15 mouse cellular contexts compared by ENCODE assay signal in genomic region chr11:100288942-100289341, GRCm38 (mm10). TPM values are rescaled to one million over a fixed set of nuclear protein-coding genes. Genes with fewer than 3 reads are reported as not detected.
DNase-seq lines count a peak whose midpoint lies in the region; ATAC-seq and TF ChIP-seq lines count a peak whose summit lies in the region.
"Had no signal": no experiment of that assay in that cellular context is flagged by ENCODE, and none has a peak within 500 bp of the region (broad histone marks: within the 10 kb centered on the region; RNA-seq: fewer than 3 reads in every experiment).

No protein-coding gene starts in this region.

- 0 out of 2 replicates have a peak overlapping the region, but pooled peaks have one; percentile 13 for H3K27ac ChIP-seq in midbrain, embryonic 10.5 days (replicated peaks)
- H3K27ac ChIP-seq in midbrain, embryonic 13.5 days = no peak overlapping the region
- H3K27ac ChIP-seq in hindbrain, embryonic 12.5 days = no peak overlapping the region
- H3K27ac ChIP-seq in midbrain, postnatal 0 days (ENCODE audit: low read depth, low read length) = no peak overlapping the region
- H3K27ac ChIP-seq: heart, embryonic 15.5 days had no signal

- no peak for ATAC-seq in midbrain, embryonic 13.5 days
- no peak for ATAC-seq in hindbrain, embryonic 12.5 days (ENCODE audit: low FRiP score)
- no peak for ATAC-seq in midbrain, postnatal 0 days (ENCODE audit: low FRiP score)

- H3K4me3 ChIP-seq in midbrain, embryonic 10.5 days = no peak overlapping the region
- H3K4me3 ChIP-seq in midbrain, embryonic 13.5 days (replicated peaks) = no peak overlapping the region
- H3K4me3 ChIP-seq in hindbrain, embryonic 12.5 days = no peak overlapping the region
- no peak overlapping the region for H3K4me3 ChIP-seq in midbrain, postnatal 0 days (ENCODE audit: low read depth, low read length)
- H3K4me3 ChIP-seq: erythroblast, embryonic 14.5 days; heart, embryonic 15.5 days had no signal

- H3K4me2 ChIP-seq in midbrain, embryonic 13.5 days (replicated peaks) = no peak overlapping the region
- H3K4me2 ChIP-seq in hindbrain, embryonic 12.5 days (replicated peaks) = no peak overlapping the region
- H3K4me2 ChIP-seq in midbrain, postnatal 0 days (ENCODE audit: low read depth, low read length, poor library complexity, severe bottlenecking) = no peak overlapping the region
- H3K4me2 ChIP-seq: heart, embryonic 15.5 days had no signal

- no peak overlapping the region for H3K9ac ChIP-seq in midbrain, embryonic 13.5 days (replicated peaks)
- H3K9ac ChIP-seq in hindbrain, embryonic 12.5 days = no peak overlapping the region
- H3K9ac ChIP-seq in midbrain, postnatal 0 days (replicated peaks; ENCODE audit: low read length, poor library complexity, severe bottlenecking) = no peak overlapping the region
- H3K9ac ChIP-seq: heart, embryonic 15.5 days had no signal

- H3K9me3 ChIP-seq in midbrain, embryonic 10.5 days (replicated peaks) = no peaks in the 10 kb centered on the region
- no peaks in the 10 kb centered on the region for H3K9me3 ChIP-seq in midbrain, embryonic 13.5 days
- no peaks in the 10 kb centered on the region for H3K9me3 ChIP-seq in hindbrain, embryonic 12.5 days (replicated peaks)
- H3K9me3 ChIP-seq in midbrain, postnatal 0 days (ENCODE audit: low read length) = no peaks in the 10 kb centered on the region
- H3K9me3 ChIP-seq: heart, embryonic 15.5 days had no signal

- TF ChIP-seq CTCF in midbrain, postnatal 0 days (IDR thresholded peaks at IDR 0.05) = no peak

- peaks cover 33% of the 10 kb centered on the region for H3K4me1 ChIP-seq in midbrain, embryonic 10.5 days
- H3K4me1 ChIP-seq in midbrain, embryonic 13.5 days (replicated peaks) = peaks cover 12% of the 10 kb centered on the region
- peaks cover 9% of the 10 kb centered on the region for H3K4me1 ChIP-seq in hindbrain, embryonic 12.5 days
- no peaks in the 10 kb centered on the region for H3K4me1 ChIP-seq in midbrain, postnatal 0 days (ENCODE audit: insufficient read depth, low read length)

- H3K27me3 ChIP-seq in midbrain, embryonic 10.5 days (ENCODE audit: low read depth, poor library complexity, severe bottlenecking) = no peaks in the 10 kb centered on the region
- no peaks in the 10 kb centered on the region for H3K27me3 ChIP-seq in midbrain, embryonic 13.5 days
- 0 out of 2 replicates have a peak, but pooled peaks cover 2% of the 10 kb centered on the region for H3K27me3 ChIP-seq in hindbrain, embryonic 12.5 days
- no peaks in the 10 kb centered on the region for H3K27me3 ChIP-seq in midbrain, postnatal 0 days (ENCODE audit: insufficient read depth, low read length)
- H3K27me3 ChIP-seq: heart, embryonic 15.5 days had no signal

- no peaks in the 10 kb centered on the region for H3K36me3 ChIP-seq in midbrain, embryonic 10.5 days
- no peaks in the 10 kb centered on the region for H3K36me3 ChIP-seq in midbrain, embryonic 13.5 days
- no peaks in the 10 kb centered on the region for H3K36me3 ChIP-seq in hindbrain, embryonic 12.5 days
- no peaks in the 10 kb centered on the region for H3K36me3 ChIP-seq in midbrain, postnatal 0 days (ENCODE audit: insufficient read depth, low read length)
- H3K36me3 ChIP-seq: heart, embryonic 15.5 days had no signal

- WGBS in midbrain, embryonic 10.5 days = 86% methylated on average over 6 of the region's 6 CpGs
- 90% methylated on average over 6 of the region's 6 CpGs for WGBS in midbrain, embryonic 13.5 days
- WGBS in hindbrain, embryonic 12.5 days = 86% methylated on average over 6 of the region's 6 CpGs
- WGBS in midbrain, postnatal 0 days = 82% methylated on average over 6 of the region's 6 CpGs

- peak; percentile 35 to 71 for DNase-seq in adrenal gland, adult (ENCODE audit: inconsistent age in 2 of 2, low spot score in 1 of 2)
- no peak for DNase-seq in adrenal gland, adult 8-10 months
- no peak for DNase-seq in midbrain, embryonic 10.5 days (ENCODE audit: low spot score)
- DNase-seq in lung, postnatal 4 days = peak; percentile 72 to 85
- DNase-seq in urinary bladder, postnatal 36 days (ENCODE audit: low spot score in 2 of 2) = peak; percentile 88 to 89
- DNase-seq in midbrain, postnatal 0 days (ENCODE audit: low spot score) = no peak
- DNase-seq: cerebellum, adult 11 months had no signal

RNA-seq across cellular contexts. Expression of gene Krt42, which starts 19.3 kb away (rescaled TPM):
- not detected for total RNA-seq in adrenal gland, adult 8-10 months (2022)
- not detected in 2 replicates for polyA plus RNA-seq in midbrain, embryonic 10.5 days (2016; fragmentation: Nextera tagmentation; extraction: Ambion mirVana)
- not detected in 2 replicates for polyA plus RNA-seq in midbrain, embryonic 13.5 days (2015; fragmentation: Nextera tagmentation; extraction: Ambion mirVana)
- polyA plus RNA-seq in hindbrain, embryonic 12.5 days (2016; fragmentation: Nextera tagmentation; extraction: Ambion mirVana) = not detected in 2 replicates
- total RNA-seq in midbrain, postnatal 0 days (2014; rRNA removed) = 0.27 TPM in 1 of 2 replicates, not detected in the other
- polyA plus RNA-seq in midbrain, postnatal 0 days (2015; fragmentation: Nextera tagmentation; extraction: Ambion mirVana) = not detected in 2 replicates
- total RNA-seq: layer of hippocampus, adult 18-20 months had no signal
- polyA plus RNA-seq: heart, embryonic 15.5 days; liver, embryonic 16.5 days; neural tube, embryonic 11.5 days; spleen, adult 2 months had no signal

RNA-seq across cellular contexts. Expression of gene Krt17, which starts 28.1 kb away (rescaled TPM):
- not detected for total RNA-seq in adrenal gland, adult 8-10 months (2022)
- 0.12 and 0.16 TPM in 2 replicates for polyA plus RNA-seq in midbrain, embryonic 10.5 days (2016; fragmentation: Nextera tagmentation; extraction: Ambion mirVana)
- not detected in 2 replicates for polyA plus RNA-seq in midbrain, embryonic 13.5 days (2015; fragmentation: Nextera tagmentation; extraction: Ambion mirVana)
- polyA plus RNA-seq in hindbrain, embryonic 12.5 days (2016; fragmentation: Nextera tagmentation; extraction: Ambion mirVana) = 3.1 and 3.2 TPM in 2 replicates
- total RNA-seq in midbrain, postnatal 0 days (2014; rRNA removed) = 0.52 and 5.5 TPM in 2 replicates
- polyA plus RNA-seq in midbrain, postnatal 0 days (2015; fragmentation: Nextera tagmentation; extraction: Ambion mirVana) = 1.2 and 1.5 TPM in 2 replicates
- total RNA-seq: layer of hippocampus, adult 18-20 months had no signal
- polyA plus RNA-seq: spleen, adult 2 months had no signal

RNA-seq across cellular contexts. Expression of gene Eif1, which starts 30.7 kb away (rescaled TPM):
- total RNA-seq in adrenal gland, adult 8-10 months (2022) = 1,000 to 10,000 TPM in 3 of 4 experiments, 100 to 1,000 TPM in 1; 987 to 1,365 (median 1,077) TPM
- polyA plus RNA-seq in midbrain, embryonic 10.5 days (2016; fragmentation: Nextera tagmentation; extraction: Ambion mirVana) = 1,709 and 1,814 TPM in 2 replicates
- 1,443 and 1,564 TPM in 2 replicates for polyA plus RNA-seq in midbrain, embryonic 13.5 days (2015; fragmentation: Nextera tagmentation; extraction: Ambion mirVana)
- 1,343 and 1,447 TPM in 2 replicates for polyA plus RNA-seq in hindbrain, embryonic 12.5 days (2016; fragmentation: Nextera tagmentation; extraction: Ambion mirVana)
- 84.7 and 117 TPM in 2 replicates for total RNA-seq in midbrain, postnatal 0 days (2014; rRNA removed)
- polyA plus RNA-seq in midbrain, postnatal 0 days (2015; fragmentation: Nextera tagmentation; extraction: Ambion mirVana) = 1,241 and 1,297 TPM in 2 replicates

RNA-seq across cellular contexts. Expression of gene Krt16, which starts 40.2 kb away (rescaled TPM):
- total RNA-seq in adrenal gland, adult 8-10 months (2022) = not detected
- polyA plus RNA-seq in midbrain, embryonic 10.5 days (2016; fragmentation: Nextera tagmentation; extraction: Ambion mirVana) = not detected in 2 replicates
- polyA plus RNA-seq in midbrain, embryonic 13.5 days (2015; fragmentation: Nextera tagmentation; extraction: Ambion mirVana) = not detected in 2 replicates
- polyA plus RNA-seq in hindbrain, embryonic 12.5 days (2016; fragmentation: Nextera tagmentation; extraction: Ambion mirVana) = not detected in 2 replicates
- total RNA-seq in midbrain, postnatal 0 days (2014; rRNA removed) = not detected in 2 replicates
- not detected in 2 replicates for polyA plus RNA-seq in midbrain, postnatal 0 days (2015; fragmentation: Nextera tagmentation; extraction: Ambion mirVana)
- total RNA-seq: layer of hippocampus, adult 18-20 months had no signal
- polyA plus RNA-seq: erythroblast, embryonic 14.5 days; heart, embryonic 15.5 days; liver, embryonic 16.5 days; neural tube, embryonic 11.5 days; spleen, adult 2 months had no signal

RNA-seq across cellular contexts. Expression of gene Gast, which starts 45.3 kb away (rescaled TPM):
- not detected for total RNA-seq in adrenal gland, adult 8-10 months (2022)
- 0.56 TPM in 1 of 2 replicates, not detected in the other for polyA plus RNA-seq in midbrain, embryonic 10.5 days (2016; fragmentation: Nextera tagmentation; extraction: Ambion mirVana)
- polyA plus RNA-seq in midbrain, embryonic 13.5 days (2015; fragmentation: Nextera tagmentation; extraction: Ambion mirVana) = 1.2 and 2.5 TPM in 2 replicates
- 0.89 TPM in 1 of 2 replicates, not detected in the other for polyA plus RNA-seq in hindbrain, embryonic 12.5 days (2016; fragmentation: Nextera tagmentation; extraction: Ambion mirVana)
- total RNA-seq in midbrain, postnatal 0 days (2014; rRNA removed) = not detected in 2 replicates
- 1.1 and 2.2 TPM in 2 replicates for polyA plus RNA-seq in midbrain, postnatal 0 days (2015; fragmentation: Nextera tagmentation; extraction: Ambion mirVana)
- total RNA-seq: layer of hippocampus, adult 18-20 months had no signal
- polyA plus RNA-seq: heart, embryonic 15.5 days; liver, embryonic 16.5 days; neural tube, embryonic 11.5 days; spleen, adult 2 months had no signal

Comparison
In these comparisons a context has a peak if more than half of its experiments do, and no peak if none do; other contexts are left out.
1. DNase-seq: peak in adrenal gland, adult (2 of 2), lung, postnatal 4 days (2 of 2) and urinary bladder, postnatal 36 days (2 of 2); none in adrenal gland, adult 8-10 months (single experiment), midbrain, embryonic 10.5 days (single experiment) and midbrain, postnatal 0 days (single experiment).